Mouse (Mus musculus) left cerebral cortex, postnatal 25 days (tissue): Measurements from ENCODE around the gene Per1. TPM values are rescaled to one million over a fixed set of nuclear protein-coding genes. Genes with fewer than 3 reads are reported as not detected.

Experiments
- DNase-seq, 2 experiments: peaks; one replicate each; pipeline ENCODE4 v3.0.0; 2022; ENCODE audit warnings: low spot score in 2 of 2, mixed read lengths in 1 of 2
- intact Hi-C: fragments of 180-260 bp; cut with DNase I; formaldehyde crosslinking; loops from one replicate; pipeline ENCODE4 v1.15.1; 2025
- total RNA-seq, 2 experiments: library from RNA; stranded (reverse); gene quantifications; 2 replicates each; pipeline ENCODE4 v1.2.3; 2021

The Per1 gene
- total RNA-seq = 100 to 1,000 TPM in 1 of 2 experiments, 10 to 100 TPM in 1; 98.9 to 108 TPM

DNA sequence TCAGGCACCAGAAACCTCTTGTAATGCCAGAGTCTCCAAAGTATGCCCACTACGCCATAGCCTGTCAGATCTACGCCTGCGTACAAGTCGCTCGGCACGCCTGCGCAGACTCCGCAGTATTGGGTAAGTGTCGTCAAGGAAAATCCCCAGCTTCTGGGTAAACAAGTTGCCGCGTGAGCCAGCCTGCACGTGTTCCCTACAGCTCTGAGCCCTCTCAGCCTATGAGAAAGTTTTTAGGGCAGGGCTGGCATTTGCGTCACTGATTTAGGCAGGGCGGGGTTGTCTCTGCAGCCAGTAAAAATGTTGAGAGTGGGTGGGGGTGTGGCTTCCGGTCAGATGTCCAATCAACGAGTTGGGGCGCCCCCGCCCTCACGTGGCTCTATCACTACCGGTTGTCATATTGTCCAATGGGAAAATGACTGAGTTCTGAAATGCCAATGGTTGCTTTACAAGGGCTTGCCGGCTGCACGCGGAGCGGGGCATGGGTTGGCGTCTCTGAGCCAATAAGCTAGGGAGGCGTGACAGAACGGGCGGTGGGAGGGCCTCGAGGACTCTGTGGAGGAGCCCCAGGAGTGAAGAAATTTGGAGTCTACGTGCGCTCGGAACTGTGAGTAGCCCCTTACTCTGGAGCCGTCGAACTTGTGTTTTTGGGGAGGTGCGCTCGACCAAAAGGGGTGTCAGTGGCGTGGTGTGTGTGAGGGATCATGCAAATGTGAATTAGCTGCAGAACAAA, at the start of gene Per1:
TSS of gene Per1 (plus strand) at position 521 of the 733 bp plus-strand sequence.
- intact Hi-C loops = loop anchor here (2.0 to 5.0 kb wide), 3 partner anchors 28 to 322 kb away; partner anchors contain the start of gene Chd3
- peak; percentile 100 for DNase-seq

DNA sequence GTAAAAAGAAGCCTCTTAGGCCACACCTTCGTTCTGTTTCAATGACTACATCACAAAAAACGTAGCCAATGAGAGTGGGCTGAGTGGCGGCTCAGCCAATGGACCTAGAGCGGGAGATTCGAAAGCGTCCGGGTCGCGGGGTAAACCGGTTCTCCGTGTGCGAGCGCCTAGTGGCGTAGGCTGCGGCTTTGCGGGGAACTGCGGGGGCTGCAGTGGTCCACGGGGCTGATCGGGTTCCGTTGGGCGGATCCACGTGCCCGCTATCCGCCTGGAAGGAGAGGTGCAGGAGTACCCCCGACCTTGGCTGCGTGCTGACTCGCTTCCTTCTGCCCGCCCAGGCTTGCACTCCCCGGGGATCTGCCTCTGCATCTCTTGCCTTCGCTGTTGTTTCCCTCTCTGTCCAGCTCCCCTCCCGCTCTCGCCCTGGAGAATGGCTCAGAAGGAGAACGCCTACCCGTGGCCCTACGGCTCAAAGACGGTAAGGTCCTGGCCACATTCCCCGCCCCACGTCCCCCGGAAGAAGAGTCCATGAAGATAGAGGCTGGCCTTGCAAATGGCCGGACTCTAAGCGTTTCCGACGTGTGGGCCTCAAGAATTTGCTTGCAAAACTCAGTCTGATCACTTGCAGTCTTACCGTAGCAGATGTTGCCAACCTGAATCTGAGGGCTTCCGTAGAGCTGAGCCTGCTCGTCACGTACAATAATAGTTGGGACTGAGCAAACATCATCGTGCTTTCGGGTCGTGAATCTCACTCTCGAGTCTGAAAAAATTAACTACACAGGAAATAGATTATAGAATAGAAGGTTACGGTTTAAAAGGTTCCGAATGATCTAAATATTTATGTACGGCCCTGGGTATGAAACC, 49.3 kb upstream of the Per1 start, which contains the start of gene Aurkb:
TSS of gene Aurkb (plus strand) at position 117 of the 864 bp plus-strand sequence.
- intact Hi-C loops = no loop called here
- DNase-seq = peak; percentile 66 to 78

DNA sequence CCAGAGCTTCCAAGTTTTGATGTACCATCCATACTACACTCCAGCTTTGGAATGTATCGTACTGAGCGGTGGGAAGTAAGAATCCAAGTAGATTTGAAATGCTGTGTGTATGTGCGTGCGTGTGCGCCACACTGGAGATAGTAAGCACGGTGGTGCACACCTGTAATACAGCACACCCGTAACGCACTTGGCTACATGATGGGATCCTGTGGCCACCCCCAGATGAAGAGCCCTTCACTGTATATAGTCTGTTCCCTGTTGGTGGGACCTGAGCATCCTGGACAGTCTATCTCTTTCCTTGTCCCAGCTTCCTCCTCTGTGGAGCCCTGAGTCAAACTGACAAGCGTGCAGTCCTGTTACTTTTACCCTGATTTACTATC, 48.6 kb upstream of the Per1 start:
- intact Hi-C loops = no loop called here

DNA sequence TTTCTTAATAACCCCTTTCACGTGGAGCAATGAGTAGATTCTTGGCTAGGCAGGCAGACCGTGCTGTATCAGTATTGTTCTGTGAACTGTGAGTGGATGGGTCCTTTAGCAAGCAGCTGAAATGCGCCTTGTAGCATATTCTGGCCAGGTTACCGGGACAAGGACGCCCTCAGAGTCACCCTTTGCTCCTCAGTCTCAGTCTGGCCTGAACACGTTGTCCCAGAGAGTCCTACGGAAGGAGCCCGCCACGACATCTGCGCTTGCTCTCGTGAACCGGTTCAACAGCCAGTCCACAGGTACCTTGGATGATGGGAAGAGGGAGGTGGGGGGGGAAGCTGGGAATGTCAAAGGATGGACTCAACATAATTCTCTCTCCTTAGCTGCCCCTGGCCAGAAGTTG, 47.4 kb upstream of the Per1 start:
- intact Hi-C loops = no loop called here

More for the DNA sequence above, 48.6 kb upstream of the Per1 start:
- DNase-seq = no peak

DNA sequence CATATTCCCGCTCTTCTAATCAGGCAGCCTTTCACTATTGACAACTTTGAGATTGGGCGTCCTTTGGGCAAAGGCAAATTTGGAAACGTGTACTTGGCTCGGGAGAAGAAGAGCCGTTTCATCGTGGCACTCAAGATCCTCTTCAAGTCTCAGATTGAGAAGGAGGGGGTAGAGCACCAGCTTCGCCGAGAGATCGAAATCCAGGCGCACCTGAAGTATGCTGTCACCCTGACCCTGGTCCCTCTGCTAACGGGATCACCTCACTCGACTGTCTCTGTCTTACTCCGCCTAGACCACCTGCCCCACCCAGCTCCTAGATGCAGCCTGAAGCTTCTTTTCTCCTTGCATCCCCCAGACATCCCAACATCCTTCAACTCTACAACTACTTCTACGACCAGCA, 46.9 kb upstream of the Per1 start:
- intact Hi-C loops = no loop called here
- DNase-seq = no peak

More for the DNA sequence above, 47.4 kb upstream of the Per1 start:
- no peak for DNase-seq

DNA sequence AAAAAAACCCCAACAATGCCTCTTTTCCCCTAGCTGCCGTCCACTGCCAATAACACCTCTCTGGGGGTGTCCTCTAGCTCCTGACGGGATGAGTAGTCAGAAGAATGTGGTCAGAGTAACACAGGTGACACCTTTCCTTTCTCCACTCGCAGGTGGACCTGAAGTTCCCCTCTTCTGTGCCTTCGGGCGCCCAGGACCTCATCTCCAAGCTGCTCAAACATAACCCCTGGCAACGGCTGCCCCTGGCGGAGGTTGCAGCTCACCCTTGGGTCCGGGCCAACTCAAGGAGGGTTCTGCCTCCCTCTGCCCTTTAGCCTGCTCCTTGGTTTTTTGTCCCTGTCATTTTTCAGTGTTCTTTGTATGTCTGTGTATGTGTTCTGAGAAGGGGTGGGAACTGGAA, 44.3 kb upstream of the Per1 start:
- no peak for DNase-seq
- intact Hi-C loops = no loop called here

DNA sequence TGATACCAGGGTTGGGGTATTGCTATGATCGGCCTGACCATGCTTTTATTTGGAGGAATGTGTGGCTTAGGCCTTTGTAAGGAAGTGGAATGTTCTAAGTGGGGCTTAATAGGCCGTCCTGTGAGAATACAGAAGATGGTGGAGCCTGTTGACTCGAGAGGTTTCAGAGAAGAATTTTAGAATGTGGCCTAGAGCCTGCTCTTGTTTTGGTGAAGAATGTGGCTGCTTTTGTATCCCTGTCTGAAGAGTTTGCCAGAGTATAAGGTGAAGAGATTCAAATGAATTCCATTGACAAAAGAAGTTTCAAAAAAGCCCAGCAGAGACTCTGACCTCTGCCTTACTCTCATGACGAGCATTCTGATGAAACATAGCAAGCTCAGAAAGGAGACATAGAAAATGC, 43.2 kb upstream of the Per1 start:
- intact Hi-C loops = no loop called here
- no peak for DNase-seq

DNA sequence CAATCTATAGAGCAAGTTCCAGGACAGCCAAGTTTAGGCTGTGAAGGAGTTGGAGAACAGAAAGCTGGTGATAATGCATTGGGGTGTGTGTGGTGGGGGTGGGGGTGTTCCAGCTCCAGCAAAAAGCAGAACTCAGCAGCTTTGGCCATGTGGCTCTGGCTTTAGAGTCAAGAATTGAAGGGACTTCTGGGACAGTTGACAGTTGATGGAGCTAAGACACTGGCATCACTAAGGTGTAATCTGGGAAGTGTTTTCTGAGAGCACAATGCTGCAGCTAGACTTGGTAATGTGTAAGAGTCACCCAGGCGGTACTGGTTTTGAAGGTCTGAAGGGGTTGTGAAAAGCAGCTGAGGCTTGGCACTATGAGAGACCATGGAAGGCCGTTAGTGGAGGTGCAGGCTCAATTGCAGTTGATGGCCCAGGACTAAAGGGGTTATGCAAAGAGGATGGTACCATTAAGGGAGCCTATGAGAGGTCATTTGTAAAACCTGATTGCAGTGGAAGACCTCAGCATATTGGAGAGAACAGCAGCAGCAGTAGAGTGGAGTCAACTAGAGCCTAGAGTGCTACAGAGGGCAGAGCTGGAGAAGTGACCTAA, 42.1 kb upstream of the Per1 start:
- intact Hi-C loops = no loop called here

DNA sequence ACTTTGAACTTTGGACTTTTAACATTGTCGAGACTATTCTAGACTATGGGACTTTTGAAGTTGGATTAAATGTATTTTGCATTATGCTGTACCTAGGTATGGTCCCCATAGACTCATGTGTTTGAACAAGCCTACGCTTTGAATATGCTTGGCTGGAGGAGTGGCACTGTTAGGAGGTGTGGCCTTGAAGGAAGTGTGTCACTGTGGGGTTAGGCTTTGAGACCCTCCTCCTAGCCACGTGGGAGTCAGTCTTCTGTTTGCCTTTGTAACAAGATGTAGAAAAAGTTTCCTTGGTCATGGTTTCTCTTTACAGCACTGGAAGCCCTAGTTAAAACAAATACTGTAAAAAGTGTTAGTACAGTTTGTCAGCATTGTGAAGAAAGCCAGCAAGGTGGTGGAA, 41.2 kb upstream of the Per1 start:
- DNase-seq = no peak
- intact Hi-C loops = no loop called here

More for the DNA sequence above, 42.1 kb upstream of the Per1 start:
- no peak for DNase-seq

DNA sequence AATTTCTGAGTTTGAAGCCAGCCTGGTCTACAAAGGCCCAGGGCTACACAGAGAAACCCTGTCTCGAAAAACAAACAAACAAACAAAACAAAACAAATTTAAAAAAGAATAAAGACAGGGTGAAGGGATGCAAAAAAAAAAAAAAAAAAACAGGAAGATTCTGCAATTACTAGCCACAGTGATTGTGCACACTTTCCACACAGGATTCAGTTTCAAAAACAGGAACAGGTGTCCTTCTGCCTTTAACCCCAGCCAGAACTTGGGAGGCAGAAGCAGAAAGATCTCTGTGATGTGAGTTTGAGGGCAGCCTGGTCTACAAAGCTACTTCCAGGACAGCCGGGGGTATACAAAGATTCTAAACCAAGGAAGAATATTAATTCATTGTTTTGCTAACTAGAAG, 36.8 kb upstream of the Per1 start:
- intact Hi-C loops = no loop called here
- DNase-seq = no peak

DNA sequence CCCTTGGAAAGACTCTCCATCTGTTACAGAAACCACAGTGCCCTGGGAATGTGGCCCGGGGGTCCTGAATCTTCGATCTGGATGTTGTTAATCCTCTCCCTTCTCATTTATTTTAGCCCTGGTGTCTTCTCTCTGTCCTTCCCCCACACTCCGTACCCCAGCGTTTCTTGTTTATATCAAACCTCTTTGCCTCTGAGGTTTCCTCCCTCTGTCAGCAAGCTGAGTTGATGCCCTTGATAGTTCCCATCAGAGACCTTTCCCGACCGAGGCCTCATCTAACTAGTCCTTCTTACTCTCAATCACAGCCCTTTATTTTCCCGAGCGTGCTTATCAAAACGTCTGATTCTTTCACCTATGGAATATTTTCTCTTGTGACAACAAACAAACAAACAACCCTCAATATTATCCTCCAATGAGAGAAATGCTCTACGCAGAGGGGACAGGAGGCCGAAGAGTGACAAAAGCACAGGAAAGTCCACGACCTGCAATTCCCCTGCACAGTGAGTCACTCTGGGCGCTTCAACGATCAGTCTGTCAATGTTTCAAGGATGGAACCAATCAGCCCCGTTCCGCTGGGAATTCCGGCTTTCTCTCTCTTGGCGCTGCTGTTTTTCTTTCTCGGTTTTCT, 36.2 kb upstream of the Per1 start:
- DNase-seq = no peak
- intact Hi-C loops = no loop called here

DNA sequence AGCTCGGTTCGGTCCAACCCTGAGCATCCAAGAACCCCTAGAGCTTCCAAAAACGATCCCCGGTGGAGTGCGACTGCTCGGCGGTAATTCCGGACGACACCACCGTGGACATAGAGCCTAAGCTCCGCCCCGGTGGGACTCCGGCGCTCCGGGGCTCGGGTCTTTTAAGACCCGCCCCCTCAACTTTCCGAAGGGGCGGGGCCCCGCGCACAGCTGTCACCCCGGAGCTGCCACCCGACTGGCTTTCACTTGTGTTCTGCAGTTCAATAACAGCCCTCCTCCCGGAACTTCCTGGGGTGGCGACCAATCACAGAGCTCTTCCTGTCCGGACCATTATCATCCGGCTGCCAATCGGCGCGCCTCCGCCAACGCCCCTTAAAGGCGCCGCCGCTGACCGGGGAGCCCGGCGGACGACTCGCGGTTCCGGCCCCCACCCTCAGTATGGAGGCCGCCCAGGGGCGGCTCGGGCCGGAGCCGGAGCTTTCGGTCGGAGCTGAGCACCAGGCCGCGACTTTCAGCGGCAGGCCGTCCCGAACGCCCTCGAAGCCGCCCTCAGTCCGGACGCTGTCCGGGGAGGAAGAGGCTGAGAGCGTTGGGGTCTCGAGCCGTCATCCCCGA, 35.6 kb upstream of the Per1 start, which contains the start of gene Borcs6:
TSS of gene Borcs6 (plus strand) at position 361 of the 618 bp plus-strand sequence.
- intact Hi-C loops = no loop called here
- peak; percentile 96 to 99 for DNase-seq

DNA sequence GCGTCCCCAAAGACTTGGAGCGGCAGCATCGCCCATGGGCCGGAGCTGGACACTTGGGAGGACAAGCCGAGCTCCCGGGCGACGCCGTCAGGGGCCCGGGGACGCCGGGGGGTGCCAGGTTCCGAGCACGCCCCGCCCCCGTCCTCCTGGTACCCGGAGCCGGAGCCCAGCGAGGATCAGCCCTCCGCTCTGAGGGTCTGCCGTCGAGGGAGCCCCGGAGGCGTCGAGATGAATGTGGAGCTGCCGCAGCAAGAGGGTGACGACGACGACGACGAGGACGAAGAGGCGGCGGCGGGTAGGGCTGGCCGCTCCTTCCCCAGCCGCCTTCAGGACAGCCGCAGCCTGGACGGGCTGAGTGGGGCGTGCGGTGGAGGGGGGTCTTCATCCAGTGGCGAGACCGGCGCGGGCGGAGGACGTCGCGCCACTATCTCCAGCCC, 35.0 kb upstream of the Per1 start:
- no peak for DNase-seq
- intact Hi-C loops = loop anchor here (5.0 kb wide), 1 partner anchor 177 kb away; the partner anchor contains the start of gene Gucy2e

DNA sequence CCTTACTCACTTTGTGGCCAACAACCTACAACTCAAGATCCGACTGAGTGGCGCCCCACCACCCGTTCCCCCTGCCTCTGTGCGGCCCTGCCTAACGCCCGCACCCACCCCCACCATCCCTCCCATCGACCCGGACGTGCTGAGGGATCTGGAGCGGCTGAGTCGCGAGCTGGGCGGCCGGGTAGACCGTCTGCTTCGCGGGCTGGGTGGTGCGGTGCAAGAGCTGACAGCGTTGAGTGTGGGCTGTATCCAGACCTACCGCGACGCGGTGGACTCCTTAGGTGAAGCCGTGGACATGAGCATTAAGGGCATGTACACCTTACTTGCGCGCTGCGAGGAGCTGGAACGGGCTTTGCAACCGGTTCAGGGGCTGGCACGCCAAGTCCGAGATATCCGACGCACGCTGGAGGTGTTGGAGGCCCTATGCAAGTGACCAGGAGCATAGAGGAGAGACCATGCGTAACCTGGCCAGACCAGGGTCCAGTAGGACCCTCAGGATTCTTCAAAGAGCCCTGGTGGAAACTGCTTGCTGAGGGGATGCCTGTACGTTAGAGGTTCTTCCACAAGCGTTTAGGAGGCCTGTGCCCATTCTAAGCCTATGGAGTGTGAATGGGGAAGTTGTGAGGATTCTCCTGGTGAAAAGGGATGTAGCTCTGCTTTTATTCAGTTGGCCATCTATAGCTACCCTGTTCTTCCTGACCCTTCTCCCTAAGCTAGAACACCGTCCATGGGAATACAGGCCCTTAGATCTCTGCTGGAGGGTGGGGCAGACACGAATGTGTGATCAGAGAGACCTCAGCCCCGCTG, 34.4 kb upstream of the Per1 start:
- peak in 1 of 2 experiments; percentile 21 for DNase-seq
- intact Hi-C loops = loop anchor here (5.0 kb wide), 1 partner anchor 177 kb away; the partner anchor contains the start of gene Gucy2e

DNA sequence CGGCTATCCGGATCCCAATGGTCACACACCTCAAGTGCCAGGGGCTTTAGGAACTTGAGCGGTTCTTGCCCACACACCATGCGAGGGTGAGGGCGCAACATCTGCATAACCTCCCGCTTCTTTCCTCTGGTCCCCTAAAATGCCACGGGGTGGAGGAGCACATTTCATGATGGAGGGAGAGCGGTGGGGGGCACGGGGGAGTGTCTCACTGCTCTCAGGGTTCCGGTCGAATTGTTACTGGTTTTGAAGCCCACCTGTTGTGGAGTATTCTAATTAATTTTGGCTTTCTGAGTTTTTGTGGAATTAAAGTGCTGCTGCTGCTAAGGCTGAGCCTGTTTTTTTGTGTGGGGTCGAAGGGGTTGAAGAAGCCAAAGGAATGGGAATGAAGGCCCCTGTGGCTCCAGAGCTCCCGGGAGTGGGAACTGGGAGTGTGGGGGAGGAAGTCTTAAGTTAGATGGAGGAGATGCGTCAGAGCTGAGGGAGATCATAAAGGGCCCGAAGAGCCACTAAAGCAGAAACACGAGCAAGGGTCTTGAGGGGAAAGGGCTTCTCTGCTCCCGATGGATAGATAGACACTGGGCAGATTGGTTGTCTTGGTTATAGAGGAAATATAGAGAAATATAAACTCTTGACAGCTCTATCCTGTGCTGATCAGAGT, 33.6 kb upstream of the Per1 start:
- intact Hi-C loops = loop anchor here (5.0 kb wide), 1 partner anchor 176 kb away; the partner anchor contains the start of gene Gucy2e
- no peak for DNase-seq

DNA sequence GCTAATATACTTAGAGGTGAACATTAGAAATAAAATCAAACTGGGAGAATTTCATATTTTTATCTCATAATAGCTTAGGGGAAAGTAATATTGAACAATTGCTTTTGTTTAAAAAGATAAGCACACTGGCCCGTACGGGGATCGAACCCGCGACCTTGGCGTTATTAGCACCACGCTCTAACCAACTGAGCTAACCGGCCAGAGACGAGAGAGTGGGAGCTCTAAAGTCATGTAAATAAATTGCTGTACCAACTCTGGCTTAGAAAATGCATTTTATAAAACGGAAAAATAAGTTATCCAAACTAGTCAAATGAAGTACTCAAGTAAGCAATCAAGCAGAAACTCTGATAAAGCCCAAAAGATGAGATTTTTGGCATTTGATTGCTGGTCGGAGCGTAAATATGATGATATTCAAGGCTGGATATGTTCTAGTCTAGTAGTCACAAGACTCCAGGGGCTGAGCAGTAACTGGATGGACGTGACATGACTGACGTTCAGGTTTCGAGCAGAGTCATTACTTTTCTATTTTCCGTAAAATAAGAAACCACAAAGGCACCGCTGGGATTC, 32.7 kb upstream of the Per1 start:
- intact Hi-C loops = loop anchor here (5.0 kb wide), 1 partner anchor 175 kb away; the partner anchor contains the start of gene Gucy2e
- peak; percentile 81 to 86 for DNase-seq

DNA sequence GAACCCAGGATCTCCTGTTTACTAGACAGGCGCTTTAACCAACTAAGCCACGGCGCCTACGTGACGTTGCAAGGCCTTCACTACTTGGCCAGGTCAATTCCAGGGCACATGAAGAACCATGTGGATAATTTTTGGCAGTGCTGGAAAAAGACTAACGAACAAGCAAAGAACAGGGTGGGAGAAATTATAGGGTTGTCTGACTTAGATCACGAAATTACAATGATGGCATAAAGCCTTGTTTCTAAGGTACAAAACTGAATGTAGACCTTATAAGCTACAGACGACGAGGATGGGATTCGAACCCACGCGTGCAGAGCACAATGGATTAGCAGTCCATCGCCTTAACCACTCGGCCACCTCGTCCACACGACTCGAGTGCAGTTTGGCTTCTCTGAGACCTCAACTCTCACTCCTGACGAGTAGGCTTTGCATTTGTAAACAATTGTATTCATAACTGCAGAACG, 32.2 kb upstream of the Per1 start:
- intact Hi-C loops = loop anchor here (1.0 to 5.0 kb wide), 3 partner anchors 21 to 175 kb away; partner anchors contain the start of genes 9130213A22Rik and Gucy2e
- DNase-seq = peak; percentile 97 to 98
